Mouse (Mus musculus): ENCODE data around the gene Zic5. TPM values are rescaled to one million over a fixed set of nuclear protein-coding genes. Genes with fewer than 3 reads are reported as not detected.

Gene Zic5
- polyA plus RNA-seq (2014; fragmentation: Nextera tagmentation; extraction: Ambion mirVana), result 4.1 and 5.0 TPM in 2 replicates

DNA sequence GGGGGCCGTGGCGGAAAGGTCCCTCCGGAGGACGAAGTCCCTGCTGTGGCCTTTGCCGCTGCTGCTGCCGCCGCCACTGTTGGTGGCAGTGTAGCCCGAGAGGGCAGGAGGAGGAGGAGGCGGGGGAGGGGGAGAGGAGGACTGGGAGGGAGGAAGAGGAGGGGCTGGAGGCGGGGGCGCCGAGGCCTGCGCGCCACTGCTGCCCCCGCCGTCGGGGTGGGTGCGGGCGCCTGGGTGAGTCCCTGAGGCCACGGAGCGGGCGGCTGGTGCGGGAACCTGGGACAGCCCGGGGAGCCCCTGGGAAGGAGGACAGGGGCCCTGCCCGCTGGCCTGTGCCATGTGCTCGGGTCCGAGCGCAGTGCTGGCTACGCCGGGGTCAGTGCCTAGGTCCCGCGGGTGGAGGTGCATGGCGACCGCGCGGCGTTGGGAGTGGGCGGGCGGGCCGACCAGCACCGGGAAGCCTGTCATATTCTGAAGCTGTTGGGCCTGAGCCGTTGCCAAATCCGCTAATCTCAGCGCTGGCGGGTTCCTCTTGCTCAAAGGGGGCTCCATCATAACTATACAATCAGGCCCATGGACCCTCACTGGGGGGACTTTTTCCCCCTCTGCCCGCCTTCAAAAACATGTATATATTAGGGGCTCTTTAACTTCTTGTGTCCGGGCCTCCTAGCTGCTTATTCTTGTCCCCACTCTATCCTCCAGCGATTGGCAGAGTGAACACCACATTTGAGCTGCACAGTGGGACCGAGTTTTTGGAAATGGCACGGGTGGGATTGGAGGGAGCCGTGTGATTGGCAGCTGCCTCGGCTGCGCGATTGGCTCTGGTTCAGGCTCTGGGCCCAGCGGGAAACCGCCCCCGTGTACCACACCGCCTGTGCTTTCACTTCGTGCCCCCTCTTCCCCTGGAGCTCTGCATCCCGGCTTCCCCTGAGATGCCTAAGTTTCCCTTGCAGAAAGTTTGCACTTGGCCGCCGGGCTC, at the start of gene Zic5:
TSS of gene Zic5 (minus strand) at position 915 of the 979 bp plus-strand sequence.
- Histone ChIP-seq H3K36me3 (replicated peaks; ENCODE audit: control insufficient read depth, insufficient read depth, low read depth, low read length) (no peaks in the 10 kb centered on the region), H3K4me3 (ENCODE audit: low read depth, low read length) (peak within 1 kb of the TSS; percentile 54), H3K4me2 (ENCODE audit: low read depth, low read length) (peak within 1 kb of the TSS; percentile 90), H3K27ac (replicated peaks; ENCODE audit: low read depth, low read length) (peak within 1 kb of the TSS; percentile 79), H3K9me3 (replicated peaks; ENCODE audit: control insufficient read depth, low read length) (no peaks in the 10 kb centered on the region), H3K27me3 (ENCODE audit: control insufficient read depth, insufficient read depth, low read length) (peaks cover 64% of the 10 kb centered on the region), H3K4me1 (ENCODE audit: control insufficient read depth, insufficient read depth, low read length) (peaks cover 11% of the 10 kb centered on the region), H3K9ac (replicated peaks; ENCODE audit: low read length) (peak within 1 kb of the TSS; percentile 68)
- peak; percentile 71 for DNase-seq (ENCODE audit: low spot score)
- under 1% methylated on average over 52 of the region's 62 CpGs for WGBS
- ATAC-seq (replicated peaks; ENCODE audit: insufficient number of reproducible peaks, low FRiP score, low TSS enrichment, low read depth), result peak; percentile 83

DNA sequence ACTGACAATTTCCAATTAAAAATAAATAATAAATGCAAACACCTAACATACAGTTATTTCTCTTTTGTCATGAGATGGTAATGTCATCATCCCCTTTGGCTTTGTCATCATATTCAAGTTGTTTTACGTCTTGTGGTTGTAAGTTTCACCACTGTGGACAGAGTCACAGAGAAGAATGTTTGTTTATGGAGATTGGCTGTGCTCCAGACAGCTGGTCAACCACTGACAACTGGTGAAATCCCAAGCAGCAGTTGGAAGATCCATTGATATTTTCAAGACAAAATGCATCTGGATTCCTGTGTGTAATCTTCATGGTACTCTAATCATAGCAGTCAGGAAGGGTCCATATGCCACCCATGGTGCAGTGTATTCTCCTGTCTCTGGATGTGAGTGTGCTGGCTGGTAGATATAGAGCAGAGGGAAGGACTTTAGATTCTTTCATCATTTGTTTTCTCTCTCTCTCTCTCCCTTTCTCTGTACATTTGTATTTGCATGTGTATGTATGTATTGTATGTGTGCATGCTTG, 48.1 kb upstream of the Zic5 start:
- no peak overlapping the region for H3K4me2 ChIP-seq (ENCODE audit: low read depth, low read length)
- no peak for ATAC-seq (replicated peaks; ENCODE audit: insufficient number of reproducible peaks, low FRiP score, low TSS enrichment, low read depth)
- WGBS, result 76% methylated on average over 1 of the region's 1 CpGs

GRCm38 (mm10) chr14:122511519-122511918, 46.0 kb upstream of the Zic5 start:
- no peaks in the 10 kb centered on the region for H3K9me3 ChIP-seq (replicated peaks; ENCODE audit: control insufficient read depth, low read length)
- no peak overlapping the region for H3K9ac ChIP-seq (replicated peaks; ENCODE audit: low read length)
- no peak for DNase-seq (ENCODE audit: low spot score)
- ATAC-seq (replicated peaks; ENCODE audit: insufficient number of reproducible peaks, low FRiP score, low TSS enrichment, low read depth), result no peak
- H3K4me3 ChIP-seq (ENCODE audit: low read depth, low read length), result no peak overlapping the region
- WGBS, result 64% methylated on average over 3 of the region's 3 CpGs
- no peak overlapping the region for H3K4me2 ChIP-seq (ENCODE audit: low read depth, low read length)
- H3K27ac ChIP-seq (replicated peaks; ENCODE audit: low read depth, low read length), result no peak overlapping the region
- no peaks in the 10 kb centered on the region for H3K27me3 ChIP-seq (ENCODE audit: control insufficient read depth, insufficient read depth, low read length)
- no peaks in the 10 kb centered on the region for H3K4me1 ChIP-seq (ENCODE audit: control insufficient read depth, insufficient read depth, low read length)
- no peaks in the 10 kb centered on the region for H3K36me3 ChIP-seq (replicated peaks; ENCODE audit: control insufficient read depth, insufficient read depth, low read depth, low read length)

More for the DNA sequence above, 48.1 kb upstream of the Zic5 start:
- Histone ChIP-seq H3K4me3 (ENCODE audit: low read depth, low read length) (no peak overlapping the region), H3K27me3 (ENCODE audit: control insufficient read depth, insufficient read depth, low read length) (no peaks in the 10 kb centered on the region), H3K9ac (replicated peaks; ENCODE audit: low read length) (no peak overlapping the region), H3K9me3 (replicated peaks; ENCODE audit: control insufficient read depth, low read length) (no peaks in the 10 kb centered on the region), H3K4me1 (ENCODE audit: control insufficient read depth, insufficient read depth, low read length) (no peaks in the 10 kb centered on the region), H3K27ac (replicated peaks; ENCODE audit: low read depth, low read length) (no peak overlapping the region), H3K36me3 (replicated peaks; ENCODE audit: control insufficient read depth, insufficient read depth, low read depth, low read length) (no peaks in the 10 kb centered on the region)
- DNase-seq (ENCODE audit: low spot score), result no peak

DNA sequence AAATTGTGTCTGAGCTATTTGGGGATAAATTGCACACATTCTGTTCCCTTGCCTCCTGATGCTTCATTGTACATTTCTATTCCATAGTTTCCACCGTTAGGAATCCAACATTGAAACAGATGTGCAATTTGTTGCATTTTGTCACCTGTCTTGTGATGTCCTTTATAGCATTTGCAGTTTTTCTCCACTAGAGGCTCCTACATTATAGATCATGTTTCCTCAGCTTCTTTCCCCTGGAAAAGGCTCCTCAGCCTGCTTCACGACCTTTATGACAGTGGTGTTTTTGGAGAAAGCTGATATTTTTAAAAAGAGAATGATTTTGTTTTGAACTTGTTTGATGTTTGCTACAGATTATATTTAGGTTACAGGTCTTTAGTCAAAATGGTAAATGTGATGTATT, 43.6 kb upstream of the Zic5 start:
- ATAC-seq (replicated peaks; ENCODE audit: insufficient number of reproducible peaks, low FRiP score, low TSS enrichment, low read depth) (no peak), DNase-seq (ENCODE audit: low spot score) (peak; percentile 41)
- Histone ChIP-seq H3K27me3 (ENCODE audit: control insufficient read depth, insufficient read depth, low read length) (no peaks in the 10 kb centered on the region), H3K4me1 (ENCODE audit: control insufficient read depth, insufficient read depth, low read length) (no peaks in the 10 kb centered on the region), H3K27ac (replicated peaks; ENCODE audit: low read depth, low read length) (no peak overlapping the region), H3K9ac (replicated peaks; ENCODE audit: low read length) (no peak overlapping the region), H3K4me2 (ENCODE audit: low read depth, low read length) (no peak overlapping the region), H3K4me3 (ENCODE audit: low read depth, low read length) (no peak overlapping the region), H3K9me3 (replicated peaks; ENCODE audit: control insufficient read depth, low read length) (no peaks in the 10 kb centered on the region), H3K36me3 (replicated peaks; ENCODE audit: control insufficient read depth, insufficient read depth, low read depth, low read length) (no peaks in the 10 kb centered on the region)
- 20% methylated on average over 2 of the region's 2 CpGs for WGBS

- no peak overlapping the region for H3K27ac ChIP-seq (replicated peaks; ENCODE audit: low read depth, low read length)
- H3K9me3 ChIP-seq (replicated peaks; ENCODE audit: control insufficient read depth, low read length), result no peaks in the 10 kb centered on the region
- ATAC-seq (replicated peaks; ENCODE audit: insufficient number of reproducible peaks, low FRiP score, low TSS enrichment, low read depth) (no peak), DNase-seq (ENCODE audit: low spot score) (no peak)
- WGBS, result 59% methylated on average over 1 of the region's 1 CpGs
- H3K4me1 ChIP-seq (ENCODE audit: control insufficient read depth, insufficient read depth, low read length), result peaks cover 4% of the 10 kb centered on the region
- no peaks in the 10 kb centered on the region for H3K36me3 ChIP-seq (replicated peaks; ENCODE audit: control insufficient read depth, insufficient read depth, low read depth, low read length)
- no peak overlapping the region for H3K4me3 ChIP-seq (ENCODE audit: low read depth, low read length)
- no peak overlapping the region for H3K4me2 ChIP-seq (ENCODE audit: low read depth, low read length)
- H3K9ac ChIP-seq (replicated peaks; ENCODE audit: low read length), result no peak overlapping the region
- peaks cover 15% of the 10 kb centered on the region for H3K27me3 ChIP-seq (ENCODE audit: control insufficient read depth, insufficient read depth, low read length)
Observed at GRCm38 (mm10) chr14:122492015-122492414, 26.5 kb upstream of the Zic5 start.

DNA sequence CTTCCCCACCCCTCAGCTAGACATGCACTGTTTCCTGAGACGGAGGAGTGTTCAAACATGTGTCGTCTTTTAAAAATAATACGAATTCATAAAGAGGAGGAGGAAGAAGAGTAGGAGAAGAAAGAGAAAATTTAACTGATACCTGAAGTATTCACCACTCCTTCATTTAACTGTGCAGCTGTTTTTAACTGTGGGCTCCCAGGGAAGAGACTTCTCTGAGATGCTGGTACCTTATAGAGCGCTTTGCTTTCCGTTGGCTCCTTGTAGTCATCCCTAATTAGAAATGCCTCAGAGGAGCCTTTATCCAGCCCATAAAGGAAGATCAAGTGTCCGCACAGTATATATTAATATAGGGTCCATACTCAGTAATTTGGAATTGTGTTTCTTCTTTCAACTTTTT, 26.0 kb upstream of the Zic5 start:
- no peak for DNase-seq (ENCODE audit: low spot score)
- no peak for ATAC-seq (replicated peaks; ENCODE audit: insufficient number of reproducible peaks, low FRiP score, low TSS enrichment, low read depth)
- 53% methylated on average over 6 of the region's 6 CpGs for WGBS
- Histone ChIP-seq H3K9me3 (replicated peaks; ENCODE audit: control insufficient read depth, low read length) (no peaks in the 10 kb centered on the region), H3K4me1 (ENCODE audit: control insufficient read depth, insufficient read depth, low read length) (peaks cover 4% of the 10 kb centered on the region), H3K27ac (replicated peaks; ENCODE audit: low read depth, low read length) (no peak overlapping the region), H3K4me2 (ENCODE audit: low read depth, low read length) (no peak overlapping the region), H3K4me3 (ENCODE audit: low read depth, low read length) (no peak overlapping the region), H3K36me3 (replicated peaks; ENCODE audit: control insufficient read depth, insufficient read depth, low read depth, low read length) (no peaks in the 10 kb centered on the region), H3K9ac (replicated peaks; ENCODE audit: low read length) (no peak overlapping the region), H3K27me3 (ENCODE audit: control insufficient read depth, insufficient read depth, low read length) (peaks cover 15% of the 10 kb centered on the region)

DNA sequence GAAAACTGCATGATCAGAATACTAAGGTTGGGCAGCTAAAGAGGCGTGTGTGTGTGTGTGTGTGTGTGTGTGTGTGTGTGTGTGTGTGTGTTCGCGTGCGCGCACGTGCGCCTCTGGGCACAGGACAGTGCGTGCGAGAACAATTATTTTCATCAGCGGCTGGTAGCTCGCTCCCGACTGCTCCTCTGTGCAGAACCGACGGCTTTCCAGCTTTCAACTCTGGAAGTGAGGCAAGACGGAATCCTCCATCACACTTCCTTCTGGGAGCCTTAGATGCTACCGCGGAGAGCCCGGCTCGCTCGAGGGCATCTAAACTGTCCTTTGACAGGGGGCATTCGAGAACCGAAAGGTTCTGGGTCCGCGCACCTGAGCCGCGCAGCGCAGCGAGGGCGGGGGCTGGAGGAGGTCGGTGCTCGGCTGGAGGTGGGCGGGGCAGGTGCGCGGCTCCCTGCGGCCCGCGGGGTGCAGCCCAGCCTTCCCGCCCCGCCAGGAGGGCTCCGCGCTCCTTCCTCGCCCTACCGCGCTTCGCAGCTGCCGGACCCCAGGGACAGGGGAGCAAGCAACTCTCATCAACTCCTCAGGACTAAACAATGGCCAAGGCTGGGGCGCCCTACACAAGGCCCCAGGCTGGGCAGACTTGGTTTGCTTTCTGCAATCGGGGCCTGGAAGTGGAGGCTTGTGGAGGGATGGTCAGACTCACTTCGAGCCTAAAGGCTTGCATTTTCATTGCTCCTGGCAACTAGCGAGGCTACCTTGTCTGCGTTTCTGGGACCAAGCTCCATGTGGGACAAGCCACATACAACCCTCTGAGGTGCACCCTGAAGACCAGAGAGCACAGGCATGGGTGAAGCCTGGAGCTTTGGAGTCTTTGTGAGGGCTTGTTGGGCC, 25.2 kb upstream of the Zic5 start, which contains the start of gene Gm10837:
TSS of gene Gm10837 (plus strand) at position 146 of the 888 bp plus-strand sequence.
- Histone ChIP-seq H3K36me3 (replicated peaks; ENCODE audit: control insufficient read depth, insufficient read depth, low read depth, low read length) (no peaks in the 10 kb centered on the region), H3K9ac (replicated peaks; ENCODE audit: low read length) (peak within 1 kb of the TSS; percentile 18; the same call in 1 of the 2 replicates), H3K4me2 (ENCODE audit: low read depth, low read length) (peak within 1 kb of the TSS; percentile 43), H3K27ac (replicated peaks; ENCODE audit: low read depth, low read length) (no peak within 1 kb of the TSS), H3K9me3 (replicated peaks; ENCODE audit: control insufficient read depth, low read length) (no peaks in the 10 kb centered on the region), H3K4me3 (ENCODE audit: low read depth, low read length) (peak within 1 kb of the TSS; percentile 25), H3K27me3 (ENCODE audit: control insufficient read depth, insufficient read depth, low read length) (peaks cover 15% of the 10 kb centered on the region), H3K4me1 (ENCODE audit: control insufficient read depth, insufficient read depth, low read length) (peaks cover 4% of the 10 kb centered on the region)
- peak; percentile 76 for ATAC-seq (replicated peaks; ENCODE audit: insufficient number of reproducible peaks, low FRiP score, low TSS enrichment, low read depth)
- 1% methylated on average over 51 of the region's 51 CpGs for WGBS
- DNase-seq (ENCODE audit: low spot score), result peak; percentile 36
